Mouse (Mus musculus) liver, embryonic 11.5 days (tissue): ENCODE results near the gene Lhpp. TPM values are rescaled to one million over a fixed set of nuclear protein-coding genes. Genes with fewer than 3 reads are reported as not detected.

Experiments
- ATAC-seq: fragments of 200-750 bp; cut with Nextera tagmentation; replicated peaks from 2 replicates; pipeline ENCODE4 v1.8.0; 2017; ENCODE audit warnings: moderate number of reproducible peaks, mild to moderate bottlenecking, moderate TSS enrichment, moderate library complexity; ENCODE audit not compliant: low FRiP score
- DNase-seq: peaks from one replicate; pipeline ENCODE4 v3.0.0-alpha.2; 2017; ENCODE audit warnings: low spot score
- H3K27ac ChIP-seq: fragments of 300-500 bp; sonication (generic); 2 replicates; pipeline ENCODE4 v1.5.1; 2014; ENCODE audit warnings: mild to moderate bottlenecking, low read depth, low read length, control low read depth
- H3K27me3 ChIP-seq: fragments of 300-500 bp; sonication (generic); replicated peaks from 2 replicates; pipeline ENCODE4 v1.6.1; 2014; ENCODE audit warnings: low read length, mixed read lengths; ENCODE audit not compliant: control insufficient read depth, insufficient read depth
- H3K36me3 ChIP-seq: fragments of 300-500 bp; sonication (generic); 2 replicates; pipeline ENCODE4 v1.6.1; 2014; ENCODE audit warnings: mild to moderate bottlenecking, low read length, moderate library complexity, mixed read lengths; ENCODE audit not compliant: control insufficient read depth, insufficient read depth
- H3K4me1 ChIP-seq: fragments of 300-500 bp; sonication (generic); replicated peaks from 2 replicates; pipeline ENCODE4 v1.6.1; 2014; ENCODE audit warnings: low read length, mixed read lengths; ENCODE audit not compliant: control insufficient read depth, insufficient read depth
- H3K4me2 ChIP-seq: fragments of 300-500 bp; sonication (generic); 2 replicates; pipeline ENCODE4 v1.6.1; 2014; ENCODE audit warnings: mild to moderate bottlenecking, control low read depth, moderate library complexity
- H3K4me3 ChIP-seq: fragments of 300-500 bp; sonication (generic); 2 replicates; pipeline ENCODE4 v1.5.1; 2014; ENCODE audit warnings: low read depth, low read length, control low read depth
- H3K9ac ChIP-seq: fragments of 300-500 bp; sonication (generic); 2 replicates; pipeline ENCODE4 v1.6.1; 2014; ENCODE audit warnings: low read depth, low read length, control low read depth
- H3K9me3 ChIP-seq: fragments of 300-500 bp; sonication (generic); 2 replicates; pipeline ENCODE4 v1.6.1; 2016; ENCODE audit warnings: low read length, inconsistent platforms, mixed read lengths; ENCODE audit not compliant: control insufficient read depth
- WGBS: fragments of 180-500 bp; shearing (Covaris S2); extraction: QIAGEN DNeasy Blood & Tissue Kit; methylation state at CpG from one replicate; pipeline ENCODE4 v1.1.7; 2014; 5-methylcytosine and 5-hydroxymethylcytosine counted together
- polyA plus RNA-seq: library from polyadenylated mRNA; unstranded; fragments of >200 nt; fragmentation: Nextera tagmentation; extraction: Ambion mirVana; gene quantifications from 2 replicates; pipeline ENCODE4 v1.2.1, GENCODE M21; 2014

The Lhpp gene
- polyA plus RNA-seq, 1 experiment from 2014 or later = 15.8 TPM

DNA sequence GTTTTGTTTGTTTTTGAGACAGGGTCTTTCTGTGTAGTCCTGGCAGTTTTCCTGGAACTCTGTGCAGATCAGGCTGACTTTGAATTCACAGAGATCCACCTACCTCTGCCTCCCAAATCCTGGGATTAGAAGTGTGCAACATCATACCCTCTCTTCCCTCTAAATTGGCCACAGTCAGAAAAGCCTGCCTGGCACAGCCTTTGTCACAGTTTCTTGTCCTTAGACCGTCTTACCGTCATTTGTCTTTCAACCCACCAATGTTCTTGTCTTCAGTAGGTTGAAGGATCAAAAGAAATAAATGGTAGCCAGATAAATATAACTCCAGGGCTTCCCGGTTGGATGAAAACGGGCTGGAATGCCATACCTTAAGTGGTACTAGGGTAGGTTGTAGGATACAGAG lies 5.7 kb upstream of the Lhpp start:
- Histone ChIP-seq H3K4me1 (peaks cover 1% of the 10 kb centered on the region; the same call in 1 of the 2 replicates), H3K4me2 (no peak overlapping the region), H3K36me3 (no peaks in the 10 kb centered on the region), H3K27ac (no peak overlapping the region), H3K9ac (no peak overlapping the region), H3K4me3 (no peak overlapping the region), H3K9me3 (no peaks in the 10 kb centered on the region), H3K27me3 (peaks cover 57% of the 10 kb centered on the region)
- WGBS = 90% methylated on average over 4 of the region's 4 CpGs
- no peak for DNase-seq
- no peak for ATAC-seq

DNA sequence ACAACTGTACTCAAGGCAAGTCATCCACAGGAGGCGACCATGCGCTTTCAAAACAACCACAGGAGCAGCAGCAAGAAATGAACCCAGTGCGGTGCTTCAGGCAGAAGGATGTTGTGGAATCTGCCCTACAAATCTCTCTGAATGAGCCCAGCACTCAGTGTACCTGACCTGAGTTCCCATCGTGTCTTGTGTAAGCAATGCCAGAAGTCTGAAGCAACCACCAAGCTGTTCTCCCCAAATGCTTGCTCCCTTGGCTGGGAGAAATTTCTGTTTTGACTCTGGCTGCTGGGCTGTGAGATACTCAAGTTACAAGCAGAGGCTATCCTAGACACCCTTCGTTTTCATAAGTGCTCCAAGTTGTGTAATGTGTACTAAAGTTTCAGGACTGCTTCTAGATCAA lies 4.7 kb upstream of the Lhpp start:
- no peak overlapping the region for H3K4me3 ChIP-seq

DNA sequence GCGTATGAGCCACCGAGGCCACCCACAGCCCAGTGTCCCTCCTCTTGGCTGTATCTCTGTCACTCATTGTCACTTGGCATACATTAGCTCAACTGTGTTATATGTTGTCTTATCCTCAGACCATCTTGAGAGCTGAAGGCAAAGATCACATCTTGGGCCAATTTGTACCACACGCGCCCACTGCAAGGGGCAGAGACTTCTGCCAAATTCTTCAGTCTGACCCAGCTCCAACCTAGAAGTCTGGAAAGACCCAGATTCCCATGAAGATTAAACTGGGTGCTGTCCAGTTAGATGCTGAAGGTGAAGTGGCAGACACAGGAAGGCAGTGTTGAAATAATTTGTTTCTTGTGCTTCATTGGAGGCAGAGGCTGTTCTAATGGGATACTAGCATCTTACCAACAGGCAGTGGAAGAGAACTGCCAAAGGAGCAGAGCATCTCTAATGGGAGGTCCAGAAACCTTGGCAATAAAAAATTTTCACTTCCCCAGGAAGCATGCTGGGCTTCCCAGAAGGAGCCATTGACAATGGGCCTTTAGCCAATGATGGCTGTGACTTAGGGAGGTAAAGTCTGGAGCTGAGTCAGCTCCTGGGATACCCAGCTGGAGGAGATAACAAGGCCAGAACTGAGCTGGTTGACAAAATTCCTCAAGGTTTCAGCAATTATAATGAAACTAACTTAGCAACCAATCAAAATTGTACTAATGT lies 2.0 kb upstream of the Lhpp start:
- Histone ChIP-seq H3K27me3 (peaks cover 20% of the 10 kb centered on the region), H3K9me3 (no peaks in the 10 kb centered on the region), H3K4me2 (no peak overlapping the region), H3K36me3 (no peaks in the 10 kb centered on the region), H3K27ac (no peak overlapping the region), H3K4me1 (peaks cover 4% of the 10 kb centered on the region), H3K4me3 (no peak overlapping the region), H3K9ac (no peak overlapping the region)
- ATAC-seq = no peak
- 90% methylated on average over 4 of the region's 4 CpGs for WGBS
- no peak for DNase-seq

More for the DNA sequence above, 4.7 kb upstream of the Lhpp start:
- Histone ChIP-seq H3K27ac (no peak overlapping the region), H3K4me2 (no peak overlapping the region), H3K36me3 (no peaks in the 10 kb centered on the region), H3K4me1 (peaks cover under 1% of the 10 kb centered on the region; the same call in 1 of the 2 replicates), H3K27me3 (peaks cover 47% of the 10 kb centered on the region), H3K9ac (no peak overlapping the region), H3K9me3 (no peaks in the 10 kb centered on the region)
- WGBS = 55% methylated on average over 5 of the region's 5 CpGs
- ATAC-seq (no peak), DNase-seq (no peak)

DNA sequence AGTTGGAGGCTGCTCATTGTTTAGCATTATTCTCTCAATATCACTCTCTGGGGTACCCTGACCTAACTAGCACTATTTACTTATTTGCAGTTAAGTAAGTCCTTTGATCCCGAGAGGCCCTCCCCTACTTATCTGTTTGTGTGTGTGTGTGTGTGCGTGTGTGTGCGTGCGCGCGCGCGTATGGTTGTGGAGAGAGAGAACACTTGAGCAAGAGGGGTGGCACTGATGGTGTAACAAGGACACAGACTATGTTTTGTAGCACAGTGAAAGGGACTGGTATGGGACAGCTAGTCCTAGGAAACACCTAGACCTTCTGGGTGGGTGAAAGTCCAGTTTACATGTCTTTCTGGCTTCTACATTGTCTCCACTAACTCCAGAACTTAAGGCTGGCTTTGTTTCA lies 1.1 kb downstream of the Lhpp start:
- Histone ChIP-seq H3K4me1 (peaks cover 9% of the 10 kb centered on the region), H3K4me3 (no peak overlapping the region), H3K36me3 (no peaks in the 10 kb centered on the region; the same call in 1 of the 2 replicates), H3K4me2 (peak overlapping the region; percentile 73), H3K27me3 (peaks cover under 1% of the 10 kb centered on the region; the same call in 1 of the 2 replicates), H3K9me3 (no peaks in the 10 kb centered on the region), H3K9ac (no peak overlapping the region), H3K27ac (no peak overlapping the region)
- ATAC-seq (no peak), DNase-seq (no peak)
- 92% methylated on average over 8 of the region's 8 CpGs for WGBS

DNA sequence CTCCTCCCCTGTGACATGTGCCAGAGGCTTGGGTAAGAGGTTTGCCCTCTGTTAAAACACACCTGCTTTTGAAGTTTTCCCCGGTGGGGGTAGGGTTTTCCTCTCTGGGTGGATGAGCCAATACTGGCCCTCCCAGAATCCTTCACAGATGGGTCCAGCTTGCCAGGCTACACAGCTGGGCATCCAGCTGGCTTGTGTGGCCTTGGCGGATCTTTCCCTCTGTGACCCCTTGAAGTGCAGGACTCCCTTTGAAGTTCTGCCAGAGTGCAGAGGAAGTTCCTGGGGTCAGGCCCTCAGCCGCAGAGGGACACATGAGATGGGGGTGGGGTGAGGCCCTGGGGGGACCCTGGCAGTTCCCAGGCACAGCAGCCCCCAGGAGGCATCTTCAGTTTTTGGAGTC lies 4.9 kb downstream of the Lhpp start:
- Histone ChIP-seq H3K36me3 (no peaks in the 10 kb centered on the region; the same call in 1 of the 2 replicates), H3K27ac (no peak overlapping the region), H3K4me2 (no peak overlapping the region), H3K27me3 (no peaks in the 10 kb centered on the region), H3K4me1 (peaks cover 9% of the 10 kb centered on the region), H3K9ac (no peak overlapping the region), H3K9me3 (no peaks in the 10 kb centered on the region), H3K4me3 (no peak overlapping the region)
- 28% methylated on average over 3 of the region's 3 CpGs for WGBS
- ATAC-seq = no peak
- DNase-seq = no peak

DNA sequence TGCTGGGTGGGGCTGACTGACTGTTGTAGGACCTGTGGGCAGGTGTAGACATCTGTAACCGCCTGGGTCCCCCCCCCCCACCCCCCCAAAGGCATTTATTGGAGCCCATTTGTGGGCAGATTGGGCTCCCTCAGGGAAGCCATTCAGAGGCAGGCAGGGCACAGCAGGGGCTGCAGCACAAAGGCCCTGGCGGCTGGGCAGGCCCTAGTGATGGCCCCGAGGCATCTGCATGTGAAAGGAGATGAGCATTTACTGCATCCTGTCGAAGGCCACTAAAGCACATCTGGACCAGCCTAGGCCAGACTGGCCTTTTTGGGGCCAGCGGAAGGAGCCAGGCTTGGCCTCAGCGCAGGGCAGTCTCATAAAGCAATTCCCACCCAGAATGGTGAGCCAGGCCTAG lies 6.0 kb downstream of the Lhpp start:
- DNase-seq (no peak), ATAC-seq (no peak)
- 67% methylated on average over 6 of the region's 6 CpGs for WGBS
- Histone ChIP-seq H3K9ac (no peak overlapping the region), H3K4me2 (no peak overlapping the region), H3K27ac (no peak overlapping the region), H3K4me1 (peaks cover 5% of the 10 kb centered on the region; the same call in 1 of the 2 replicates), H3K27me3 (no peaks in the 10 kb centered on the region), H3K36me3 (no peaks in the 10 kb centered on the region; the same call in 1 of the 2 replicates), H3K9me3 (no peaks in the 10 kb centered on the region), H3K4me3 (no peak overlapping the region)

DNA sequence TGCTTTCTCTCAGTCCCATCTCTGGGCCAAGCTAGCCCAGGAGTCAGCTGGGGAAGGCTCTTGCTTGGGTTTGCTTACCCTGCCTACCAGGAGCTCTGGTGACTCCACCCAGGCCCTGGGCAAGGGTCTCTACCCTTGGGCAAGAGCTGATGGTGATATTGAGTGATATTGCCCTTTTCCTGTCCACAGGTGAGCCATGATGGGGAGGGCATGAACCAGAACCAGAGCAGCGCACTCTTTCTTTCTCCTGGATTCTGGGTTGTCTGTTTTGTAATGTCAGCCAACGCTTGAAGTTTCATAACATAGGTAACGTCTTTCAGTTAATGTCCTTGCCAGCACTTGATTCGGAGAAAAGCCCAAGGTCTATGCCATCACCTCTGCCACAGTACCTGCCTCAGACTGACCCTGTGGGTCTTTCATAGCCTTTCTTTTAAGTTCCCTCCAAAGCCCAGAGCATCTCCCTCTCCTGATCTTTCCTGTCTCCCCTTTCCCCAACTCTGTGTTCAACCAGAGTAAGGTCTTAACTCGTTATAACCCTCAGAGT lies 6.7 kb downstream of the Lhpp start:
- 0 out of 2 replicates have a peak, but pooled peaks cover 5% of the 10 kb centered on the region for H3K4me1 ChIP-seq
- no peak for DNase-seq
- no peak overlapping the region for H3K4me3 ChIP-seq
- H3K27ac ChIP-seq = no peak overlapping the region
- ATAC-seq = no peak
- H3K4me2 ChIP-seq = no peak overlapping the region
- no peak overlapping the region for H3K9ac ChIP-seq
- H3K36me3 ChIP-seq = no peaks in the 10 kb centered on the region; the same call in 1 of the 2 replicates
- H3K27me3 ChIP-seq = no peaks in the 10 kb centered on the region
- WGBS = 90% methylated on average over 5 of the region's 5 CpGs
- H3K9me3 ChIP-seq = no peaks in the 10 kb centered on the region

DNA sequence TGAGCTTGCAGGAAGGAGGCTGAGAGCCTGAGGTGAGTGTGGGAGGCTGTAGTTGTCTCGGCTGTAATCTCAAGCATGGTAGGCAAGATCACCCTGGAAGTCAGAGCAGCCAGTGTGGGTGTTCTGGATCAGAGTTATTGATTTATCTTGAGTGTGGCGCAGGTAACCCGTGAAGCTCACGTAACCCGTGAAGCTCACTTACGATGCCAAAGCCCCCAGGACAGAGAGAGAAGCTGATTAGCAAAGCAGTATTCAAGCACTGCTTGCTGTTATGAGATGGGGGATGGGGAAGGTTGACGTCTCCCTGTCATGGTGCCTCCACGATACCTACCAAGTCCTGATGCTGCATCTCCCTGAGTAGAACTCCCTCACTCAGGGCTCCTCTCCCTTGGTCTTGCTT lies 9.1 kb downstream of the Lhpp start:
- Histone ChIP-seq H3K4me3 (no peak overlapping the region), H3K4me2 (no peak overlapping the region), H3K27me3 (no peaks in the 10 kb centered on the region), H3K9me3 (no peaks in the 10 kb centered on the region), H3K27ac (no peak overlapping the region), H3K4me1 (0 out of 2 replicates have a peak, but pooled peaks cover 5% of the 10 kb centered on the region), H3K9ac (no peak overlapping the region), H3K36me3 (no peaks in the 10 kb centered on the region; the same call in 1 of the 2 replicates)
- ATAC-seq = no peak
- no peak for DNase-seq
- 89% methylated on average over 8 of the region's 8 CpGs for WGBS
